Mouse (Mus musculus) hindbrain, embryonic 12.5 days (tissue): ENCODE measurements at regions not wholly inside any gene's neighbourhood (a gene's known extent, or its start where the extent isn't known, plus 50 kb on each side); places are given as distances from the start of the nearest gene placed in this dataset.

Experiments used
- ATAC-seq: fragments of 200-750 bp; cut with Nextera tagmentation; 2 replicates; pipeline ENCODE4 v1.8.0; 2017; ENCODE audit warnings: moderate TSS enrichment; ENCODE audit not compliant: low FRiP score
- H3K27ac ChIP-seq: fragments of 300-500 bp; sonication (generic); 2 replicates; pipeline ENCODE4 v1.5.1; 2016; ENCODE audit warnings: mild to moderate bottlenecking
- H3K27me3 ChIP-seq: fragments of 300-500 bp; sonication (generic); 2 replicates; pipeline ENCODE4 v1.6.1; 2016; ENCODE audit warnings: mild to moderate bottlenecking
- H3K36me3 ChIP-seq: fragments of 300-500 bp; sonication (generic); 2 replicates; pipeline ENCODE4 v1.6.1; 2016; ENCODE audit warnings: mild to moderate bottlenecking
- H3K4me1 ChIP-seq: fragments of 300-500 bp; sonication (generic); 2 replicates; pipeline ENCODE4 v1.6.1; 2016
- H3K4me2 ChIP-seq: fragments of 300-500 bp; sonication (generic); replicated peaks from 2 replicates; pipeline ENCODE4 v1.6.1; 2016; ENCODE audit warnings: mild to moderate bottlenecking
- H3K4me3 ChIP-seq: fragments of 300-500 bp; sonication (generic); 2 replicates; pipeline ENCODE4 v1.5.1; 2016; ENCODE audit warnings: mild to moderate bottlenecking
- H3K9ac ChIP-seq: fragments of 300-500 bp; sonication (generic); 2 replicates; pipeline ENCODE4 v1.6.1; 2016; ENCODE audit warnings: mild to moderate bottlenecking, moderate library complexity
- H3K9me3 ChIP-seq: fragments of 300-500 bp; sonication (generic); replicated peaks from 2 replicates; pipeline ENCODE4 v1.6.1; 2016; ENCODE audit warnings: mild to moderate bottlenecking
- WGBS: fragments of 180-500 bp; shearing (Covaris S2); methylation state at CpG from one replicate; pipeline ENCODE4 v1.1.7; 2016; 5-methylcytosine and 5-hydroxymethylcytosine counted together

DNA sequence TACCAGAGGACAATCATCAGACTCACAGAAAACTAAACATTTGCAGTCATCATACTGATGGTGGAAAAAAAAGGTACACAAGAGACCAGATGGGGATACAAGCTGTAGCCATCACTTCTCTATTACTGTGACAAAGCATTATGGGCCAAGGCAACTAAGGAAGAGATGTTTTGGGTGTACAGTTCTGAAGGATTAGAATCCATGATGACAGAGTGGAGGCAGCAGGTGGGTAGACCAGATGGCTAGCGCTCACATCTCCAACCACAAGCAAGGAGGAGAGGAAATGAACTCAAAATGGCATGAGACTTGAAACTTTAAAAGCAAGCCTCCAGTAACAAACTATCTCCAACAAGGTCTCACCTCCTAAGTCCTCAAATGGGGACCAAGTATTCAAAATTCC is 201.3 kb downstream of the 3100002H09Rik start:
- H3K4me2 ChIP-seq = no peak overlapping the region
- no peaks in the 10 kb centered on the region for H3K9me3 ChIP-seq
- no peaks in the 10 kb centered on the region for H3K36me3 ChIP-seq
- no peak overlapping the region for H3K4me3 ChIP-seq
- H3K27me3 ChIP-seq = no peaks in the 10 kb centered on the region
- WGBS = 96% methylated on average over 1 of the region's 1 CpGs
- ATAC-seq = no peak
- no peak overlapping the region for H3K27ac ChIP-seq
- H3K9ac ChIP-seq = no peak overlapping the region
- H3K4me1 ChIP-seq = no peaks in the 10 kb centered on the region; the same call in 1 of the 2 replicates

DNA sequence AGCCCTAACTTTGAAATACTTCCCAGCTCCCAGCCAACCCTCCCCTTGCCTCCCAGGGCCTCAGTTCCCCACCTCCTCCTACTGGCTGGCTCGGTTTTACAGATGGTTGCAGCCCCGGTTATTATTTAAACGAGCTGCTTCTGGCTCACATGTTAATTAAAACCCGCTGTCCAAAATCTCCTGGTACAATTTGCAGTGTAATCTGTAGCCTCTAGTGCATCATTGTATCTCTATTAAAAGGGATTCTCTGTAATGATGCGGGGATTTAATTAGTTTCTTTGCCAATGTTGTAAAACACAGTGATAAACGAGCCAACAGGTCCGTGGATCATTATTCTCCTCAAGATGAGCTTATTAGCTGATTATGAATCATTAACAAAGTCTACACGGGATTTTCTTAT is 208.5 kb downstream of the 3100002H09Rik start:
- Histone ChIP-seq H3K4me2 (no peak overlapping the region), H3K36me3 (no peaks in the 10 kb centered on the region), H3K9me3 (no peaks in the 10 kb centered on the region), H3K9ac (no peak overlapping the region), H3K4me3 (no peak overlapping the region), H3K4me1 (peaks cover 9% of the 10 kb centered on the region; the same call in 1 of the 2 replicates), H3K27ac (no peak overlapping the region), H3K27me3 (peaks cover 9% of the 10 kb centered on the region)
- ATAC-seq = no peak
- 67% methylated on average over 8 of the region's 8 CpGs for WGBS

- Histone ChIP-seq H3K27me3 (peaks cover 9% of the 10 kb centered on the region), H3K4me3 (no peak overlapping the region), H3K36me3 (no peaks in the 10 kb centered on the region), H3K27ac (no peak overlapping the region), H3K9ac (no peak overlapping the region), H3K9me3 (no peaks in the 10 kb centered on the region), H3K4me1 (peaks cover 9% of the 10 kb centered on the region; the same call in 1 of the 2 replicates), H3K4me2 (no peak overlapping the region)
- 50% methylated on average over 8 of the region's 8 CpGs for WGBS
- ATAC-seq = no peak
Measured at GRCm38 (mm10) chr4:124400741-124401140, 209.9 kb downstream of the 3100002H09Rik start.

- Histone ChIP-seq H3K4me2 (no peak overlapping the region), H3K9ac (no peak overlapping the region), H3K36me3 (no peaks in the 10 kb centered on the region), H3K27ac (no peak overlapping the region), H3K27me3 (peaks cover 9% of the 10 kb centered on the region), H3K9me3 (no peaks in the 10 kb centered on the region), H3K4me3 (no peak overlapping the region), H3K4me1 (peaks cover 10% of the 10 kb centered on the region; the same call in 1 of the 2 replicates)
- no peak for ATAC-seq
- WGBS = 56% methylated on average over 6 of the region's 6 CpGs
Measured at GRCm38 (mm10) chr4:124400136-124400675, 210.4 kb downstream of the 3100002H09Rik start.

DNA sequence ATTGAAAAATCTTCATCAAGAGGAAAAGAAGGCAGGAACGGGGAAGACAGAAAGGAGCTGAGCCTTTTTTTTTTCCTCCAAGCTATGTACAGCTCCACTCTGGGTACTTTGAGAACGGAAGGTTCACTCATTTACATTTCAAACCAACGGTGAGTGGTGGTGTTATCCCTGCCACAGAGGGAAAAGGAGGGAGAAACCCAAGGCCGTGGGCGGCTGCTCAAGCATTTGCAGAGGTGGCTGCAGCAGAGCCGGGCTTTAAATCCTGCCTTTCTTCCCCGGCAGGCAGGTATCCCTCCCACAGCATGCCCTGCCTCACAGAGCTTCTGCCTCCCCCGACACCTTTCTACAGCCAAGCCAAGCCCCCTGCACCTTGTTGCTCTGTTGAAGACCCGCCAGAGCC is 212.2 kb downstream of the 3100002H09Rik start:
- no peak overlapping the region for H3K9ac ChIP-seq
- no peak overlapping the region for H3K4me2 ChIP-seq
- 34% methylated on average over 9 of the region's 9 CpGs for whole genome bisulfite sequencing
- peaks cover 15% of the 10 kb centered on the region for H3K27me3 ChIP-seq
- H3K27ac ChIP-seq = no peak overlapping the region
- no peaks in the 10 kb centered on the region for H3K9me3 ChIP-seq
- H3K4me3 ChIP-seq = no peak overlapping the region
- ATAC-seq = no peak
- H3K4me1 ChIP-seq = peaks cover 19% of the 10 kb centered on the region; the same call in 1 of the 2 replicates
- no peaks in the 10 kb centered on the region for H3K36me3 ChIP-seq

- peaks cover 15% of the 10 kb centered on the region for H3K27me3 ChIP-seq
- peaks cover 19% of the 10 kb centered on the region; the same call in 1 of the 2 replicates for H3K4me1 ChIP-seq
- WGBS = 62% methylated on average over 13 of the region's 13 CpGs
- no peak overlapping the region for H3K27ac ChIP-seq
- no peaks in the 10 kb centered on the region for H3K9me3 ChIP-seq
- H3K4me3 ChIP-seq = no peak overlapping the region
- no peak overlapping the region for H3K9ac ChIP-seq
- ATAC-seq = no peak
- no peaks in the 10 kb centered on the region for H3K36me3 ChIP-seq
- H3K4me2 ChIP-seq = no peak overlapping the region
Measured at GRCm38 (mm10) chr4:124396566-124397283, 213.9 kb downstream of the 3100002H09Rik start.

DNA sequence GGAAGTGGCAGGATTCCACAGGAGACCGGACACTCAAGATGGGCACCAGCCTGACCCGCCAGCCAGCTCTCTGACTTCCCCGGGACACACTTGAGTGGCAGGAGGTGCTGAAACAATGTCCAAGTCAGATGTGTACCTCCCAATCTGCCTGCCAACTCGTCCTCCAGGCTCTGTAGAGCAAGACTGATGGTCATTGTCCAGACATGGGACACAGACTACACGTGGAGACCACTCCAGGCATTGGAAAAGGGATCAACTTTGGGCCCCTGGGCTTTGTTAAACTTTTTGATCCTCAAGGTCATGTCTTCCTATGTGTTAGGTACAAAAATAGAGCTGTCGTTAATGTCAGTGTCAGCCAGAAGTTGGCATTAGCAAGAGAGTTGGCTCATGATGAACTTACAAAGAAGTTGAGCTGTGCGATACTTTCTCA is 214.6 kb downstream of the 3100002H09Rik start:
- Histone ChIP-seq H3K27me3 (peaks cover 15% of the 10 kb centered on the region), H3K27ac (no peak overlapping the region), H3K4me3 (no peak overlapping the region), H3K9ac (no peak overlapping the region), H3K9me3 (no peaks in the 10 kb centered on the region), H3K4me2 (no peak overlapping the region), H3K4me1 (peaks cover 17% of the 10 kb centered on the region; the same call in 1 of the 2 replicates), H3K36me3 (no peaks in the 10 kb centered on the region)
- no peak for ATAC-seq
- WGBS = 76% methylated on average over 7 of the region's 7 CpGs

- no peak overlapping the region for H3K4me3 ChIP-seq
- no peak overlapping the region for H3K27ac ChIP-seq
- H3K9ac ChIP-seq = no peak overlapping the region
- peaks cover 11% of the 10 kb centered on the region; the same call in 1 of the 2 replicates for H3K4me1 ChIP-seq
- no peak overlapping the region for H3K4me2 ChIP-seq
- H3K9me3 ChIP-seq = no peaks in the 10 kb centered on the region
- WGBS = 55% methylated on average over 14 of the region's 14 CpGs
- no peaks in the 10 kb centered on the region for H3K36me3 ChIP-seq
- H3K27me3 ChIP-seq = peaks cover 19% of the 10 kb centered on the region
- no peak; the same call in 1 of the 2 replicates for ATAC-seq
Measured at GRCm38 (mm10) chr4:124395069-124395965, 215.3 kb downstream of the 3100002H09Rik start.

DNA sequence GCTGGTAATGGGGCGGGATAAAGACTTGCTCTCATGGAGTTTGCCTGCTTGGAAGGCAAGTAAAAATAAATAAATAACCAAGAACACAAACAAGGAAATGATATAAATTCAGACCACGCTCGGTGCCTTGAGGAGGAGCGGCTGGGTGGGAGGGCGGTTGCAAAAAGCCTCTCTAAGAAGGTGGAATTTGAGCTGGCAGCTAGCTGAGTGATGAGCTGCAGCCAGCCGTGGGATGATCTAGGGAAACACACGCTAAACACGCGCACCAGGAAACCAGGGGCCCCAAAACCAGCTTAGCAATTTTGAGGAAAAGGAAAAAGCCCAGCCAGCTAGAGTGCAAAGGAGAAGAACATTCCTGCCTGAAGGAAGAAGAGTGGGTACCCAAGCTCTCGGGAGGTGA is 217.0 kb downstream of the 3100002H09Rik start:
- Histone ChIP-seq H3K4me1 (peaks cover 9% of the 10 kb centered on the region; the same call in 1 of the 2 replicates), H3K27ac (no peak overlapping the region), H3K36me3 (no peaks in the 10 kb centered on the region), H3K27me3 (peaks cover 16% of the 10 kb centered on the region), H3K9ac (no peak overlapping the region), H3K4me2 (no peak overlapping the region), H3K9me3 (no peaks in the 10 kb centered on the region), H3K4me3 (no peak overlapping the region)
- WGBS = 57% methylated on average over 10 of the region's 10 CpGs
- ATAC-seq = no peak

DNA sequence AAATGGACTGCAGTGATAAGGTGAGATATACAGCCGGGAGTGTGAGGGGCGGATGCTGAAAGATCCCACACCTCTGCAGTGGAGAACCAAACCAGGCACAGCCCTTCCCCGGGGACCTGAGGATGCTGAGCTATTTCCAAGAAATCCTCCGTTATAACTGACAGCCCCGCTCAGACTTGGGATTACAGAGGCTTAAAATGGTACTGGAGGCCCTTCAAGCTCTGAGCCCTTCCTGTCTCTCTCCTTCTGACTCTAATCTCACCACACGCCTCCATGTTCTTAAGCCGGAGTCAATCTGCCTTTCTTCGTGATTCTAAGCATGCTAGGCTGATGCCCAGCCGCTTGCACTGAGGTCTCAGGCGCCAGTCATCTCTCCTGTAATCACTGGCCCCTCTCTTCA is 221.5 kb downstream of the 3100002H09Rik start:
- no peak for ATAC-seq
- WGBS = 85% methylated on average over 10 of the region's 10 CpGs
- no peak overlapping the region for H3K27ac ChIP-seq
- no peak overlapping the region for H3K4me3 ChIP-seq
- peaks cover 15% of the 10 kb centered on the region for H3K4me1 ChIP-seq
- H3K27me3 ChIP-seq = peaks cover 25% of the 10 kb centered on the region
- no peaks in the 10 kb centered on the region for H3K9me3 ChIP-seq
- no peak overlapping the region for H3K4me2 ChIP-seq
- no peaks in the 10 kb centered on the region for H3K36me3 ChIP-seq
- no peak overlapping the region for H3K9ac ChIP-seq

- peaks cover 18% of the 10 kb centered on the region for H3K27me3 ChIP-seq
- 25% methylated on average over 11 of the region's 11 CpGs for WGBS
- no peak for ATAC-seq
- H3K9me3 ChIP-seq = no peaks in the 10 kb centered on the region
- H3K4me2 ChIP-seq = no peak overlapping the region
- no peaks in the 10 kb centered on the region for H3K36me3 ChIP-seq
- no peak overlapping the region for H3K27ac ChIP-seq
- peaks cover 13% of the 10 kb centered on the region for H3K4me1 ChIP-seq
- H3K9ac ChIP-seq = no peak overlapping the region
- no peak overlapping the region for H3K4me3 ChIP-seq
Measured at GRCm38 (mm10) chr4:124385106-124386055, 225.2 kb downstream of the 3100002H09Rik start.
